In genomic region chr9:61289117-61289516, GRCm38 (mm10) we compare ENCODE assay signal across 17 mouse cellular contexts.
"Had no signal": no experiment of that assay in that cellular context is flagged by ENCODE, and none has a peak within 500 bp of the region (broad histone marks: within the 10 kb centered on the region; RNA-seq: fewer than 3 reads in every experiment).

No protein-coding gene starts in this region.

- H3K9me3 ChIP-seq: liver, embryonic 15.5 days; lung, embryonic 15.5 days; stomach, embryonic 15.5 days had no signal

- H3K27ac ChIP-seq: liver, embryonic 15.5 days; lung, embryonic 15.5 days; macrophage; midbrain, embryonic 12.5 days; neural tube, embryonic 13.5 days; neural tube, embryonic 15.5 days; stomach, embryonic 15.5 days; stomach, postnatal 0 days had no signal

- H3K4me3 ChIP-seq: liver, embryonic 15.5 days; lung, embryonic 15.5 days; megakaryocyte, embryonic 14.5 days; midbrain, embryonic 12.5 days; myocyte; neural tube, embryonic 13.5 days; neural tube, embryonic 15.5 days; stomach, embryonic 15.5 days had no signal

- H3K4me2 ChIP-seq: liver, embryonic 15.5 days; lung, embryonic 15.5 days; midbrain, embryonic 12.5 days; neural tube, embryonic 13.5 days; neural tube, embryonic 15.5 days; stomach, embryonic 15.5 days had no signal

- ATAC-seq: liver, postnatal 0 days; midbrain, embryonic 16.5 days had no signal

- H3K9ac ChIP-seq: liver, embryonic 15.5 days; liver, postnatal 0 days; lung, embryonic 15.5 days; midbrain, embryonic 12.5 days; neural tube, embryonic 13.5 days; neural tube, embryonic 15.5 days; stomach, embryonic 15.5 days had no signal

- H3K4me1 ChIP-seq: liver, embryonic 15.5 days; lung, embryonic 15.5 days; megakaryocyte, embryonic 14.5 days; stomach, embryonic 15.5 days had no signal

- H3K27me3 ChIP-seq: stomach, embryonic 15.5 days had no signal

- DNase-seq: liver, postnatal 0 days; midbrain, embryonic 14.5 days; retina, postnatal 1 day; right cerebral cortex, postnatal 14 days; thymus, postnatal 25 days; thymus, postnatal 4 days had no signal

- H3K36me3 ChIP-seq: liver, embryonic 15.5 days; lung, embryonic 15.5 days; midbrain, embryonic 12.5 days; neural tube, embryonic 13.5 days; neural tube, embryonic 15.5 days; stomach, embryonic 15.5 days had no signal
